Mouse (Mus musculus) testis, postnatal 14 days (tissue): Measurements from ENCODE around the gene Gm21739.
"Not testable (repeated sequence)": the region's sequence is repeated elsewhere in the genome, so short reads cannot be mapped to it uniquely, and the experiment has no call there.

Experiments
- DNase-seq: peaks from one replicate; pipeline ENCODE4 v3.0.0; 2021; ENCODE audit warnings: low spot score

The Gm21739 gene

DNA sequence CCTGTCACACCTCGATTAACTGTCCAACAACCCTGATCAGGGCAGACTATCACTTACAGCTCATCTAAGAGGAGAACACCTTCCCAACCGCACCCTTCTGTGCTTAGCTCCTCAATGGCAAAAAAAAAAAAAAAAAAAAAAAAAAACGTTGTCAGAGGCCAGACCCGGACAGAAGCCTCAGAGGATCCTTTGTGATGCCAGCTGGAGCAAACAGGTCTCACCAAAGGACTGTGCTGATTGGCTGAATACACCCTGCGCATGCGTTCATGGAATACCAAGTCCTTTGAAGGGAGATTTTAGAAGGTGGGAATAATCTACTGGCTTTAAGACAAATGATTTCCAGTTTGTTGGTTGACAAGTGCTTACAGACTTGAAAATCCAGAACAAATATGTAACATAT lies at the start of gene Gm21739:
Gene Gm21739 (minus strand): TSS at position 101 of the 400 bp plus-strand sequence.
- not testable (repeated sequence) for DNase-seq
